18 mouse cellular contexts compared by ENCODE assay signal in the genomic region with DNA sequence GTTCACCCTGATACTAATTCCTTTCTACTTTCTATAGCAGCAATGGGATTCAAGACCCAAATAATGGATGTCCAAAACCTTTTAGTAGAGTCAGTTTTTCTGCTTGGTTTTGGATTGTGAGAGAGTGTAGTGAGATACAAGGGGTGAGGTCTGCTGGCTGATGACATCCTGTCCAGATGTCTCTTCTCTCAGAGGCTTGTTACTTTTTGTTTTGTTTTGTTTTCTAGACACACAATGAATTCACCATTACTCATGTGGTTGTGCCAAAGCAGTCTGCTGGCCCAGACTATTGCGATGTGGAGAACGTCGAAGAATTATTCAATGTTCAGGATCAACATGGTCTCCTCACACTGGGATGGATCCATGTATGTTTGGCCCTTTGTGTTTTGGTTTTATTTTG. TPM values are rescaled to one million over a fixed set of nuclear protein-coding genes. Genes with fewer than 3 reads are reported as not detected.
"Had no signal": no experiment of that assay in that cellular context is flagged by ENCODE, and none has a peak within 500 bp of the region (broad histone marks: within the 10 kb centered on the region; RNA-seq: fewer than 3 reads in every experiment).

No protein-coding gene starts in this region.

- DNase-seq: liver; liver, embryonic 13.5 days; liver, postnatal 0 days; right cerebral cortex, postnatal 14 days; thymus, adult 2 months; thymus, postnatal 25 days; thymus, postnatal 4 days had no signal

- H3K4me3 ChIP-seq: liver, embryonic 13.5 days; liver, embryonic 15.5 days; megakaryocyte, embryonic 14.5 days; midbrain, embryonic 13.5 days; midbrain, embryonic 15.5 days; neural tube, embryonic 12.5 days; stomach, embryonic 15.5 days had no signal

- ATAC-seq: liver, postnatal 0 days; midbrain, embryonic 13.5 days; midbrain, embryonic 15.5 days had no signal

- H3K4me1 ChIP-seq: liver, embryonic 13.5 days; liver, embryonic 15.5 days; megakaryocyte, embryonic 14.5 days; midbrain, embryonic 13.5 days; midbrain, embryonic 15.5 days; neural tube, embryonic 12.5 days; stomach, embryonic 15.5 days had no signal

- H3K27me3 ChIP-seq: liver, embryonic 13.5 days; liver, embryonic 15.5 days; megakaryocyte, embryonic 14.5 days; midbrain, embryonic 13.5 days; midbrain, embryonic 15.5 days; neural tube, embryonic 12.5 days; stomach, embryonic 15.5 days had no signal

- H3K9me3 ChIP-seq: liver, embryonic 13.5 days; liver, embryonic 15.5 days; megakaryocyte, embryonic 14.5 days; midbrain, embryonic 13.5 days; midbrain, embryonic 15.5 days; neural tube, embryonic 12.5 days; stomach, embryonic 15.5 days had no signal

- H3K27ac ChIP-seq: liver, embryonic 13.5 days; liver, embryonic 15.5 days; macrophage; midbrain, embryonic 13.5 days; midbrain, embryonic 15.5 days; neural tube, embryonic 12.5 days; stomach, embryonic 15.5 days; stomach, postnatal 0 days had no signal

- H3K9ac ChIP-seq: liver, embryonic 13.5 days; liver, embryonic 15.5 days; liver, postnatal 0 days; midbrain, embryonic 13.5 days; midbrain, embryonic 15.5 days; neural tube, embryonic 12.5 days; stomach, embryonic 15.5 days had no signal

- H3K4me2 ChIP-seq: liver, embryonic 11.5 days; liver, embryonic 13.5 days; liver, embryonic 15.5 days; midbrain, embryonic 11.5 days; midbrain, embryonic 13.5 days; midbrain, embryonic 15.5 days; neural tube, embryonic 12.5 days; stomach, embryonic 15.5 days had no signal

- H3K36me3 ChIP-seq: liver, embryonic 13.5 days; midbrain, embryonic 13.5 days; midbrain, embryonic 15.5 days; neural tube, embryonic 12.5 days had no signal

RNA-seq across cellular contexts. Expression of a gene that starts 54.4 kb away (rescaled TPM):
- polyA plus RNA-seq: testis, adult 2 months had no signal
